Mouse (Mus musculus): ENCODE measurements around the gene Fbll1. TPM values are rescaled to one million over a fixed set of nuclear protein-coding genes. Genes with fewer than 3 reads are reported as not detected.

The Fbll1 gene
- total RNA-seq, 2 experiments from 2014 or later: 0.46 TPM; not detected in 1

DNA sequence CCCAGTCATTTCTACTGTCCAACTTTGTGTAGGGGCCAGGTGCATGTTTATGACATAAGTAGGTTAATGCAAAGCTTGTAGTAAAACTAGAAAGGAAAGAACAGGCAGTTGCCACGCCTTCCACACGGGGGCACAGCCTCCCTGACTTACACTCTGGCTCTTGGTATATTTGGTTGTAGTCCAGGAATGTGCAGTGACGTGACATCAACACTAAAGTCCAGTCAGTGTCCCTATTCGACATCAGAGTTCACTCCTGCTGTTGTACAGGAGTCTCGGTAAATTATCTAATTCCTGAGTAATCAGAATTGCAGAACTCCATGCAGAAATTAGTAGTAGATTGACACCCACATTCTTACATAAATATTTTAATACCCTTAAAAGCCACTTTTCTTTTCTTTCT is 15.6 kb downstream of the Fbll1 start:
- peak in 1 of 2 experiments; percentile 16 for DNase-seq

DNA sequence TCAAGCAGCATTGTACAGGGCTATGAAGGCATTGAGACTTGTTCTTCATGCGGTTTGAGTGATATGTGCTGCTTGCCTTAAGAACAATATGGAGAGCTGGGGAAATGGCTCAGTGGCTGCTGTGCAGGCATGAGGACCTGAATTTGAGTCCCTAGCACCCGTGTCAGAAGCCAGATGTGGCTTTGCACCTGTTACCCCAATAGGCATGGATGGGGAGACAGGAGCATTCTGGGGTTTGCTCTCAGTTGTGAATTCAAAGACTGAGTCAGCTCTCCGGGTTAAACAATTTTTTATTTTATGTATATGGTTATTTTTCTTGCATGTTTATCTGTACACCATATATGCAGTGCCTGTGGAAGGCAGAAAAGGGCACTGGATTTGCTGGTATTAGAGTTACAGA is 16.2 kb downstream of the Fbll1 start:
- no peak for DNase-seq

DNA sequence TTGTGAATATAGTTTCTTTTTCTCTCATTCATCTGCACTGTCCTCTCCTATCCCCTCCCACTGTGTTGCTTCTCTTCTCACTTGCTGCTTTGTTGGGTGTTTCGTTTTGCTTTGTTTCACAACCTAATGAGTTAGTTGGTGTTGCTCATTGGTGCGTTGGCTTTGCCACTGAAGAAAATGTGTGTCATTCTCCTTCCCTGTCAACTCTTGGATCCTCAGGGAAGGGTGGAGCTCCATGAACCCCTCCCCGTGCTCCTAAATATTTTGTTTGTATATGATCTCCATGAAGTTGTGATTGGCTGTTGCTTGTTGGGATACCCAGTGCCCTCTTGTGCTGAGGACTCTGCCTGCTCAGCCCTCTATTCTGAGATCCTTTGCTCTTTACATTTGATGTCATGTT is 18.3 kb downstream of the Fbll1 start:
- no peak for DNase-seq

- no peak for DNase-seq
Observed at GRCm38 (mm10) chr11:35776452-35776851, 22.2 kb downstream of the Fbll1 start.

- DNase-seq: no peak
Observed at GRCm38 (mm10) chr11:35775606-35776005, 23.1 kb downstream of the Fbll1 start.

DNA sequence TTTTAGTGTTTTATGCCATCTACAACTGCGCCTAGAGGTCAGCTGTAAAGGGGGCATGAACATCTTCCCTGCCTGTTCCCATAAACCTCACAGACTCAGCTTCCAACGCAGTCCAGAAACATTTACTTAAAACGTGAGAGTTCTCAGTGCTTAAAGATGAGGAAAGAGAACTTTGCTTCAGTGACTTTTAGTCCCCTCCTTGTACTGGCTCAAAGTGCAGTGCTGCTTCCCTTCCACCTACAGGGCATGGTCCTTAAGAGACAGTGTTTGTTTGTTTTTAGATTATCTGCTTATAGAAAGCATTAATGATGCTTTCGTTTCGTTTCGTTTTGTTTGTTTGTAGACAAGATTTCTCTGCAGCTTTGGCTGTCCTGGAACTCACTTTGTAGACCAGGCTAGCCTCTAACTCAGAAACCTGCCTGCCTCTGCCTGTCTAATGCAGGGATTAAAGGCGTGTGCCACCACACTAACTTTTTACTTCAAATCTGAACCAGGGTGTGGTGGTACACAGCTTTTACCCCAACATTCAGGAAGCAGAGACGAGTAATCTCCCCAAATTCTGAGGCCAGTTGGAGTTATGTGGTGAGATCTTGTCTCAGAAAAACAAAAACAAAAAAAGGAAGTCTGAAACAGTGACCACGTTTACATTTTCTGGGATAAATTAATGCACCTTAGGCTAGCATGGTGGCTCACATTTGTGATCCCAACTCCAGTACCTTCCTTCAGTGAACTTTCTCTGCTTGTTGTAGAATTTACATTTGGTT is 27.8 kb downstream of the Fbll1 start:
- no peak for DNase-seq

DNA sequence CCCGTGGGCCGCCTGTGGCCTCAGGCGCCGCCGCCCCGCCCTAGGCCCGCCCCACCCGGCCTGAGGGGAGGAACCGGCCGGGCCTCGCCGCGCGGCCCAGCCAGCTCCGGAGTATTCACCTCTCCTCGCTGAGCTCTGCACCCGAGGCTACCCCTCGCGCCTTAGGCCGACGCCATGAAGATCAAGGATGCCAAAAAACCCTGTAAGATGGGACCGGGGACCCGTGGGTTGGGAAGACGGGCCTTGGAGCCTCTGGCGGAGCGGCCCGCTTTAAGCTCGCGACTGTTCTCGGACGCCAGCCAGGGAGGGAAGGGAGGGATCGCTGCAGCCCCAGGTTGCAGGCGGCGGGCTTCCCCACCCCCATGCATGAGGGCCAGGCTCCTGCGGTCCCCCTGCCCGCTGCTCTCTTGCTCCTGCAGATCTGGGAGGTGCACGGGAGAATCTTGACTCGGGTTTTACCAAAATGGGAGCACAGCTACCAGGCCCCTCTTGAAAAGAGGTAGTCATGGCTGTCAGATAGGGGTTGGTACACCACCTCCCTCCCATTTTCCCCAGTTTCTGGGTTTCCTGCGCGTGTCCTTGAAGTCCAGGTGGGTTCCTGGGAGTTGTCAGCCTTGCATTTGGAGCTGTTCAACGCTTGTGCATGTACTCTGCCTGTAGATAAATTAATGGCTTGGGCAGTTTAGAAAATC is 28.8 kb downstream of the Fbll1 start:
- DNase-seq: peak; percentile 81 to 89

GRCm38 (mm10) chr11:35769188-35769745 is 29.4 kb downstream of the Fbll1 start, which contains the start of gene Pank3:
Gene Pank3 (plus strand): TSS chr11:35769484.
- peak; percentile 97 for DNase-seq

- no peak for DNase-seq
Observed at GRCm38 (mm10) chr11:35766845-35767244, 31.8 kb downstream of the Fbll1 start.

DNA sequence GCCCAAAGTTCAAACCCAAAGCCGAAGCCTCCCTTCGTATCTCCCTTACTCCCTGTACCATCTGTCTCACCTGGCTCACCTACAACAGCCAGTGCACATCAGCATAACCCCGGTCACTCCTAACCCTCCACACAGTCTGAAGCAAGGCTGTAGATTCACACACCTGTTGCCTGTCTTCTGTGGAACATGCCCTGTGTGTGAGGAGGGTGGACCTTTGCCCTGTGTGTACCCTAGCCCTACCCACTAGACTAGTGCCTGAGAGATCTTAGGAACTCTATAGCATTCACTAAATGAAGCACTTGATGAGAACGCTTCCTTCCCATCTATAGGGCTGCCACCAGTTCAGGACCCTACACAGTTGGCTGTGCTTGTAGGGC is 38.1 kb downstream of the Fbll1 start:
- no peak for DNase-seq

DNA sequence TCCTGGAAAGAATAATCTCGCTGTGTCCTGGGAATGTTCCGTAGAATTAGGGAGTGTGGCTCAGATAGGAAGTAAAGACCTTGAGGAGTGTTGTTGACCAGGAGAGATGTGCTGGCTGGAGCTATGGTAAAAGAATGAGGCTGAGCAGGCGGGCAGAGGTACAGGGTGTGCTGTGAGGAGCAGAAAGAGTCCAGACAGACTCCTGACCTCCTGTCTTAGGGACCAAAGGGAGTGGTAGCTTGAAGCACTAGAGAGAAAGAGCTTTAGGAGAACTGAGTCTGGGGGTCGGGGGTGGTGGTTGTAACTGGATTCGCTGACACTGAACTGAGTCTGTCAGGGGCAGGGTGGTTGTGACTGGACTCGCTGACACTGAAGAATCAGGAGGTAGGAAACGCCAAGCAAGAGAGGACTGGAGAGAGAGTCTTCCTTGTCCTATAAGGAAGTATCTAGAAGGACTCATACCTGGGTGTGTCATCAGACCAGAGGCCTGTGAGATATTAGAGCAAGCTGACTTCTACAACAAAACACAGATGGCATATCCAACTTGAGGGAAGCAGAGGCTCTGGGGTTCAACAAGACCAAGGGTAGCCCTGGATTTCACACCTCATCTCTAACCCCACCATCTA is 38.6 kb downstream of the Fbll1 start:
- DNase-seq: no peak

- peak; percentile 49 to 61 for DNase-seq
Observed at GRCm38 (mm10) chr11:35756411-35757303, 42.0 kb downstream of the Fbll1 start.

DNA sequence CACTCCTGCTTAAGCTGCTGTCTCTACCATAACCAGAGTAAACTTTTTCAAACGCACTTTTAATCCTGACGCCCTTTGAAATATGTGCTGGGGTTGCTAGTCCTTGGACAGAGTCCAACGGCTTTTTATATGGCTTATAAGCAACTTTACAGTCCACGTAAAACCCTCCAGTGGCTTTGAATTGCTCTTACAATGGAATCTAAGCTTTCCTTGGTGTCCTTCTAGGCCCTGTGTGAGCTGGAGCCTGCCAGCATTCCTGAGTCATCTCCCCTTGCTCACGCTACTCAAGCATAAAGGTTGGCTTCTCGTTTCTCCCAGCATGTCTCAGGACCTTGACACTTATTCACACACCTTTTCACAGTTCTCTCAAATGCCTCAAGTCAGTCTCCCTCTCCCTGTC is 43.1 kb downstream of the Fbll1 start:
- peak; percentile 49 to 54 for DNase-seq

DNA sequence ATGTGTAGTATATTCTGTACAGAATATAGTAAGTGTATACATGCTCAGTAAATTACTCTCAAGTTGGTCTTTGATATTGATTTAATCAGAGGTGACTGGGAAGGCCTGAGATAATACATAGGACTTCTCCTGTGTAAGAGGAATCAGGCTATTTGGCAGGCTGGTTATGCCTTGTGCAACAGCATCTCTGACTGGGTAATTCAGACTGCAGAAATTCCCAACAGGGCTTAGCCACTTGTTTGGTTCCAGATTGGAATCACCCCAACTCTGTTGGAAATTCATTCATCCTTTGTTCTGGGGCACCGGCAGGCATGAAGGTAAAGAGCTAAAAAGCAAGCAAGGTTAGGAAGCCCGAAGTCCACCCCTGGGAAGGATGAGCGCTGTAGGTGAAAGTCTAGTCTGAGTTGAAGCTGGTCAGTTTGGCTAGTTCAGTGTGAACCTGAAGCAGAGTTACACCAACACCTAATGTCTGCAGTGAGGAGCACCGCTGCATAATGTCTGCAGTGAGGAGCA is 43.7 kb downstream of the Fbll1 start:
- no peak for DNase-seq

GRCm38 (mm10) chr11:35750578-35750977 is 48.1 kb downstream of the Fbll1 start:
- DNase-seq: peak; percentile 63 to 66

Small RNA genes within 50 kb of the gene (microRNA-seq; reads per million reads assigned to microRNA genes)
- 6.5 reads per million, percentile 17 among the genes with 10 or more reads in this experiment for gene Mir103-1

Other genes with a start within 250 kb of the Fbll1 start
- 10 to 100 TPM; 78.7 to 86.4 TPM for gene Pank3, start 29.4 kb downstream of the Fbll1 start, total RNA-seq (2021)
- gene Rars, start 35.6 kb upstream of the Fbll1 start, total RNA-seq (2021): 10 to 100 TPM; 71.8 to 82.4 TPM
- 10 to 100 TPM; 84.6 to 89.9 TPM for gene Wwc1, start 181.6 kb upstream of the Fbll1 start, total RNA-seq (2021)